Mouse (Mus musculus) brain, adult 2 months (tissue): ENCODE results near the gene Tmem259.
"Not testable (repeated sequence)": the region's sequence is repeated elsewhere in the genome, so short reads cannot be mapped to it uniquely, and the experiment has no call there.

ENCODE experiments used
- DNase-seq: peaks from one replicate; pipeline ENCODE4 v3.0.0; 2011; ENCODE audit warnings: low read depth, low spot score

Tmem259 gene

DNA sequence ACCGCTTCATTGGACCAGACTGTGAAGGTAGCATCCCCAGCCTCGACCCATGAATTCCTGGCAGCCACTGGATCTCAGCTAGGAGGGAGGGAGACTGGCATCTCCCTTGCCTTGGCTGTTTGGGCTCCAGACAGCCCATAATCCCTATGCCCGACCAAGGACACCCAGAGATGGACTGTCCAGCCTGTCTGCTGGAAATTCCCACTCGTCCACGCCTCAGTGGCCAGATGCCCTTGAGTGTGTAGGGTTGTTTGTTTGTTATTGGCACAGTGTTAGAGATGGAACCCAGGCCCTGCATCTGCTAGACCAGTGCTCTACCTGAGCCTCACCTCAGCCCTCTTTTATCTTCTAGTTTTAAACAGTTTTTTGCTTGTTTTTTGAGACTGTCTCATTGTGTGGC lies 18.8 kb downstream of the Tmem259 start:
- no peak for DNase-seq

DNA sequence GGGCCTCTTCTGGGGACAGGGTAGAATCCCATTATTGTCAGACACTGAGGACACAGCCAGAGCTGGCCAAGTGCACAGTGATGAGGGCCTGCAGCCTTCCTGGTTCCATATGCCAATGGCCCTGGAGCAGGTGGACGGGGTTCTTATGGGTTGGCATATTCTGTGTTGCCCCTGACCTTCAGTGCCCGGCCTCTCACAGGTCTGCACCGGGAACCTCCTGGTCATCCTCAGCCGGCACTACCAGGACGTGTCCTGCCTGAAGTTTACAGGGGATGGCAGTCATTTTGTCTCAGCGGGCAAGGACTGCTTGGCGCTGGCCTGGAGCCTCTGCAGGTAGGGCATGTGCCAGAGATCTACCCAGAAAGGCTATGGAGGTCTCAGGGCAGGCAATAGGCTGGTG lies 19.4 kb downstream of the Tmem259 start:
- no peak for DNase-seq

DNA sequence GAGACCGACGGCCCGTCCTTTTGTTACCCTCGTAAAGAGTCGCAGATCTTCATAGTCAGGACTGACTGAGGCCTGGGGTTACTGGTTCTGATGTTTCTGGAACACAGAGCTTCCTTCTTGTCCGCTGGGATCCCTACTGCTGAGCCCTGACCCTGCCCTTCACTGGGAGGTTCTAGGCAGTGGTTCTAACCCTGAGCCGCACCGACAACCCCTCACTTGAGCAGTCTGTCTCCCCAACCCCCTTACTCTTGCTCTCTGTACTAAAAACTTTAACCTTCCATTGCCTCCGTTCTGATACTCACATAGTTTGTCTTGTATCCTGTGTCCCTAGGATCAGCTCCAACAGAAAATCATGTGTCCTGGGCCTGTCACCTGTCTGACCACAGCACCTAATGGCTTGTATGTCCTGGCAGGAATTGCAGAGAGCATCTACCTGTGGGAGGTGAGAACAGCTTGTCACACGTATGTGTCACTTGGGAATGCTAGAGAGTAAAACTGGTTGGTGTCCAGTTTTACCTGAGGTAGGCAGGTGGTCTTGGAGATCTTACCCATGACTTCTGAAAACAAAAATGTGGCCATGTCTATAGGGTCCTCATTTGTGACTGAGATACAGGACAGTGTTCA lies 23.3 kb downstream of the Tmem259 start:
- no peak for DNase-seq

DNA sequence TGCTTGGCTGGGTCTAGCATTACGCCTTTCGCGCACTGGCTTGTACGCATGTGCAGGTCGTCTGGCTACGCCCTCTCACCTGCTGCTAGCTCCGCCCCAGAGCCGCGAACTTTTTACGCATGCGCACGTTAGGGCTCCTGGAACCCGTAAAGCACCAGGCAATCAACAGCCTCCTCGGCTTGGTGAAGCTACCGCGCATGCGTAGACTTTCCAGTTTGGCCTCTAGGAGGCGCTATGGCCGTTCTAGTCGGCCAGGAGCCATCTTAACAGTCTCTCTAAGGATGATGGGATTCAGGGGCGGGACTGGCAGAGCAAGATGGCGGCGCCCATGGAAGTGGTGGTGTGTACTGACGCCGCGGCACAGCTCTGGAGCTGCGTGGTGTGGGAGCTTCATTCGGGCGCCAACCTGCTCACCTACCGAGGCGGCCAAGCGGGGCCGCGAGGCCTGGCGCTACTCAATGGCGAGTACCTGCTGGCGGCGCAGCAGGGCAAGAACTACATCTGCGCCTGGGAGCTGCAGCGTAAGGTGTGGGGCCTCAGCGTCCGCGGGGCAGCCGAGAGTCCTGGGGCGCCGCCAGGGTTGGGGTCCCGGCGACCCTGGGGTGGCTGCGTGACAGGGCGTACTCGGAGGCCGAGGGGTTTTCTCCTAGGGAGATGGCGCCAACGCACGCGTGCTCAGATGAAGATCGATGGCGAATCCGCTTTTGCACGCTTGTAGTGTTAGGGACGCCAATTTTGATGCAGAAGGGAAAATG lies 24.1 kb downstream of the Tmem259 start, which contains the start of gene Wdr18:
TSS of gene Wdr18 (plus strand) at position 306 of the 755 bp plus-strand sequence.
- DNase-seq: peak; percentile 100

DNA sequence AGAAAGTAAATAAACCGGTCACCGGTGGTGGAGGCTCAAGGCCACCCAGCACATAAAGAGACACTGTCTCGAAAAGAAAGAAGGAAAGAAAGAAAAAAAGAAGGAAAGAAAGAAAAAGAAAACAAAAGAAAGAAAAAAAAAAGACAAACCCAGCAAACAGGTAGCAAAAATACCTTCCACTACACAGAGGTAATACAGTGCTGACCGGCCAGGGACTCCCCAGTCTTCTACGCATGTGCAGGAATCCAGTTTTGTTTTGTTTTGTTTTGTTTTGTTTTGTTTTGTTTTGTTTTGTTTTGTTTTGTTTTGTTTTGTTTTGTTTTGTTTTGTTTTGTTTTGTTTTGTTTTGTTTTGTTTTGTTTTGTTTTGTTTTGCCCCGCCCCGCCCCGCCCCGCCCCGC lies 24.7 kb downstream of the Tmem259 start:
- DNase-seq: not testable (repeated sequence)

DNA sequence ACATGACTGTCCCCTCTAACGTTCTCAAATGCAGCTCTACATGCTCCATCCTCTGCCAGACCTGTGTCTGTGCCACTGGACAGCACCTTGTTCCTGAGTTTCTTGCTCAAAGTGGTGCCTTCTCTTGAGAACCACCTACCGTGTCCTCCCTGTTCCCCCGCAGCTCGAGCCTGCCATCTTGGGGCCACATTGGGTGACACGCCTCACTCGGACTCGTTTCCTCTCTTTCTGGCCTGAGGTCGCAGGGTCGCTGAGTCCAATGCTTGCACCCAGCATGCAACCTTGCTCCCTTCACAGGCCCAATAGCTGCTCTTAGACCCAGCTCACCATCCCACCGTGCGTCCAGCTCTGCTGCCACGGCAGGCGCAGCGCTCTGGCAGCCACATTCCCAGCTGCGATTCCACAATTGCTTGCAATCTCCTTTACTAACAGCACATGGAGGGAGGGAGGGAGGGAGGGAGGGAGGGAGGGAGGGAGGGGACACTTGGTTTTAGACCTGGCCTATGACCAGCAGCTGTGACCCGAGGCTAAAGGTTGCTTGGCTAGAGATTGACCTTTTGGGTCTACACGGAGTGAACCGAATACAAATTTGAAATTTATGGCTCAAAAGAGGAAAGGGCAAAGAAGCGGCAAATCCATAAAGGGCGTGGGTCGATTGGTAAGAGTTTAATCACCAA lies 25.9 kb downstream of the Tmem259 start:
- DNase-seq: peak; percentile 77

DNA sequence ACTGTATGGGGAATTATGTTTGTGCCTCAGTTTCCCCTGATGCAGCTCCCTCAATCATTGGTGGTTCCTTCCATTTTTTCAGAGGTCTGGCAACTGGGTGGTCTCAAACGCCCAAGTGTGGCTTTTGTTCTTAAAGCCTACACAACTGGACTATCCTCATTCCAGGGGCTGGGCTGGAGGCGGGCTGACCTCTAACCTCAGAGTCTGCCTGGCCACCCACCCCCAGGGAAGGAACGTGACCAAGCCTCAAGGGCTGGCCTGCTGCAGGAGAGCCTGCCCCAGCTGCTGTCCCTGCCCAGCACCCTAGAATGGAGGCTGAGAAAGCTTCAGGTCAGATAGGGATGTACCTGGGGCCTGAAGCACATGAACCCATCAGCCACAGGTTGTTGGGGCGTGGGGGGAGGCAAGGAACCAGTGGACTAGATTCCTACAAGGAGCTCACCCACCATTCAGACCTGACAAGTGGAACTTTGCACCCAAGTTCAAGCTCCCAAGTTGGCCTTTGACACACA lies 27.4 kb downstream of the Tmem259 start:
- DNase-seq: no peak

DNA sequence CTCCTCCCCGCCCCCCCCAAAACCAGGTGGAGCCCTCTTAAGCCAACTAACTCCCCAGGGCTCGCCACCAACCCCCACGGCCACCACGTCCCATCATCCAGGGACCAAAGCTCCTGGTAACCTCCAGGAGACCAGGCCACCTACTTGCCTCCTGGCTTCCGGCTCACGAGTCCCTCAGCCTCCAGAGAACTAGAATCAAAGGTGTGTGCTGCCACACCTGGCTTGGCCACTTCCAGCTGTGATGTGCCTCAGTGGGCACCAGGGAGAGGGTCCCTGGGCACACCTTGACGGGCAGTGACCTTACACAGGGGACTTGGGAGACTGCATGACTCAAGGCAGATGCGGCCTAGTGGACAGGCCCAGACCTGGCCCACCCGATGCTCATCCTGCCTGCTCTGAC lies 28.4 kb downstream of the Tmem259 start:
- DNase-seq: no peak

DNA sequence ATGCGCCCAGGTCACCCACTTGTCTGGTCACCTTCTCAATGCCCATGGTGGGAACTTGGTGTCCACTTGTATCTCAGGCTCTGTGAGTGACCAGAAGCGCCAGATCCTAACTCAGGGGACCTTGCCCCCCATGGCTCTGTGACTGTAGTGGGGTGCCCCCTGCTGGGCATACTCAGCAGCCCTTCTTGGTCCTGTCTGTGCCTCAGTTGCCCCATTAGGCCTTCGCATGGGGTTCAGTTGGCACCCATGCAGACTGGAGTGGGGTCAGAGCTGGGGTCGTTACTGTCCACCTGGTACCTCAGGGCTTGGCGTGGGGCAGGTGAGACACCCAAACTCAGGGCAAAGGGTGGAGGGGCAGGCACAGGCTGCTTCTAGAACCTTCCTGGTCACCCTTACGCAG lies 30.2 kb downstream of the Tmem259 start:
- peak; percentile 34 for DNase-seq

DNA sequence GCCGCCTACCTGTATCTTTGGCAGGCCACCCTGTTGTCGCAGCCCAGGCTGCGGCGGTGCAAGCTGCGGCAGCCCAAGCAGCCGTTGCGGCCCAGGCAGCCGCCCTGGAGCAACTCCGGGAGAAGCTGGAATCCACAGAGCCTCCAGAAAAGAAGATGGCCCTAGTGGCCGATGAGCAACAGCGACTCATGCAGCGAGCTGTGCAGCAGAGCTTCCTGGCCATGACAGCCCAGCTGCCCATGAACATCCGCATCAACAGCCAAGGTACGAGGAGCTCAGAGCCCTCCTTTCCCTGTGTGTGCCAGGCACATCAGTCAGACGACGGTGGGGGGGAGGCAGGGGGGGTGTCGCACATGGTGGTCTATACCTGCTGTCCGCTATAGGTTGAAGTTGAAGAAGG lies 33.5 kb downstream of the Tmem259 start:
- DNase-seq: no peak

DNA sequence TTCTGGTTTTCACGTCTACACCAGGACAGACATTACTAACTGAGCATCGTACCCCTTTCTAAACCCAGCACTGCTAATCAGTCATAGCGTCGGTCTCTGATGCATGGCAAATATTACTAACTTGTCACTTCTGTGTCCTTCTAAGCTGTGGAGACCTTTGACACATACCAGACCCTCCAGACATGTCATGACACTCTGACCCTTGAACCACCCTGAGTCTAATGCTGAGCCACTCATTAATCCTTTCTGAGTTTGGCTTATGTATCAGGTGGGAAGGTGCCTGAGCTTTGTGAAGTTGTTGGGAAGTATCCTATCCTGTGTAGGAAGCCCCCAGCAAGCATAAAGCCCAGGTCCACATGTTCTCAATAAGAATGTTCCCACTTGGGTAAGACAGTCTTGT lies 34.3 kb downstream of the Tmem259 start:
- no peak for DNase-seq

DNA sequence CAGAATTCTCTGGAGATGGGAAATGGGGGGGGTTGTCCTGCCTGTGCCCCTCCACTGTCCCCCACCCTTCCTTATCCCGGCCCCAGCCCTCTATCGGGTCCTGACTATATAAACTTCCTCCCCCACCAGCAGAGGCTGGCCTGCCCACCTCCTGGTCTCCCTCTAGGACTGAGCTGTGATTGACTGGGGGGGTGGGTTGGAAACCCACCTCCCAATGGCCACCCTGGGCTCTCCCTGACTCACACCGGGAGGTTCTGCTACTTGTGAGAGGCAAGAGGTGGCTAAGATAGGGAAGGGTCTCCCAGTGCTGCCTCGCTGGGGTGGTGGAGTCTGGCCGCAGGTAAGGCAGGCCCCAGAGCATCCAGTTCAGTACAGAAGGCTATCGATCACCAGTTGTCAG lies 36.6 kb downstream of the Tmem259 start:
- DNase-seq: no peak

DNA sequence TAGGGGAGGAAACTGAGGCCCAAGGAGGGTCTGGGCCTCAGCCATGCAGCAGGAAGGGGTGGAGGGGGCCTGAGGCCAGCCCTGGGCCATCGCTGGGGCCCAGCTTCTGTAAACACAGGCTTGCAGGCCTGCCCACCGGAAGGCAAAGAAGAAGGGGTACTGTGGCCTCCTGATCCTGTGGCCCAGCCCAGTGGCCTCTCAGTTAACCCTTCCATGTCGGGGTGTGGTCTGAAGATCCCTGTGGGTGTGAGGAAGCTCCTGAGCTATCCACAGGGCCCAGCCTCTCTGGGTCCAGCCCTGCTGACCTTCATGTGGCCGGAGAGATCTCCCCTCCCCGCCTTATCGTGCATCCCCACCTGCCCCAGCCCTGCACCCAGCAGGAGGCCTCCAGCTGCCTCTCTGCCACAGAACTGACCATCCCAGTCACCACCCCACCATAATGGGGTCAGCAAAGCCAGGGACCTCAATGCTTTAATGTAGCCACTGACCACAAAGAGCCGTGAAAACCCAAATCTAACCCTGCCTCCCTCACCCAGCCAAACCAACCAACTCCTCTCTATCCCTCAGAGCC lies 37.3 kb downstream of the Tmem259 start:
- no peak for DNase-seq

DNA sequence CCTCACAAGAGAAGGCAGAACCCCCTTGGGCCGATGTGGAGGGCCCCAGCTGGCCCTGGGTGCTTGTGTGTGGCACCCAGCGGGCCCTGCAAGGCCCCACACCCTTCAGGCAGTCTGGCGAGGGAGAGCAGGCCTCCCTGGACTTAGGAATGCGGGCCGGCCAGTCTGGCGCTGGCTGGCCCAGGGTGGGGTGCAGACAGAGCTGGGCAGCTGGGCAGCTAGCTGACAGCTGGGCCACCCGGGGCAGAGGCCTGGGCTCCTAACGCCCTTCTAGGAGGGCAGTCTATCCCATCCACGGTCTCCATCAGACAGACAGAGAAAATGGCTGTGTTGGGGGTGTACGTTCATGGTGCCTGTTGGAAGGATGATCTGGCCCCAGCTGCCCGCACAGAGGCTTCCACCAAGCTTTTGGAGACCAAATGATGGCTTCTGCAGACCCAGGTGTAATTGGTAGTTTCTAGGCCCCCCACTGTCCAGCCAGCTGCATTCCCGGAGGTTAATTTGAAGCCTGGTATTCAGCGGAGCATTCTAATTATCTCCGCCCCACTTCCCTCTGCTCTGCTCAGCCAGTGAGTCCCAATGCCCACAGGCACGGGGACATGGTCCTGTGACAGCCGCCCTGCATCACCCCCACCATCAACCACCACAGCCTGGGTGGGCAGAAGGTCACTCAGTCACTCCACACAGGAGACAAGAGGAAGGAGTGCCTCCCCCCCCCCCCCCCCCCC lies 38.5 kb downstream of the Tmem259 start:
- peak; percentile 37 for DNase-seq

DNA sequence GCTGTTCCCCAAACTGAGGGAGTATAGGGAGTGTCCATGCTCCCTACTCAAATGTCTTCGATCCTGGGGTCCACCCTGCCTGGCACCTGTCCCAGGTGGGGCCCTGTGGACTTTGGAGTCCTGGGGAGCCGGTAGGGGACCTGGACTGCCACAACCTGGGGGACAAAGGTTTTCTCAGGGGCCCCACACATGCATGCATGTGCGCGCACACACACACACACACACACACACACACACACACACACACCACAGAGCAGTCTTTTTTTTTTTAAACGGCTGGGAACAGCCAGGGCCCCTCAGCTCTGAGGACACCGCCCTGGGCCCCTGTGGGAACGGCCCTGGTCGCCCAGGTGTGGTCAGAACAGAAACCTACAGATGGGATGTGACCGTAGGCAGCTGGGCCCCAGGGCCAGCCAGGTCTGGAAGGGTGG lies 40.6 kb downstream of the Tmem259 start:
- no peak for DNase-seq

DNA sequence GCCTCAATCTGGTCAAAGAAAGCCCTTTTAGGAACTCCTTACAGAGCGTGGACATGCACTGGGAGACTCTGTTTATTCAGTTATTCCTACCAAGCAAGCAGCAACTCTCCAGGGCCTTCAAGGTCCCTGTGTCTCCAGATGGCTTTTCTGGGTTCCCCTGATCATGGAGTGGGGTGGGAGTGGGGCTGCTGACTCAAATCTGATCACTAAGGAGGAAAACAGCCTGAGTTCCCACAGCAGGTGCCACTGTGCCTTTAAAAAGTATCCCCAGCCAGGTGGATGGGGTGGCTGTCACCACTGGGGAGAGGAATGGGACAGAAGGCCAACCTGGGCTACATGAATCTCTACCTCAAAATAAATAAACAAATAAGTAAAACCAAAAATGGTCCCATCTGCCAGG lies 41.1 kb downstream of the Tmem259 start:
- DNase-seq: no peak

DNA sequence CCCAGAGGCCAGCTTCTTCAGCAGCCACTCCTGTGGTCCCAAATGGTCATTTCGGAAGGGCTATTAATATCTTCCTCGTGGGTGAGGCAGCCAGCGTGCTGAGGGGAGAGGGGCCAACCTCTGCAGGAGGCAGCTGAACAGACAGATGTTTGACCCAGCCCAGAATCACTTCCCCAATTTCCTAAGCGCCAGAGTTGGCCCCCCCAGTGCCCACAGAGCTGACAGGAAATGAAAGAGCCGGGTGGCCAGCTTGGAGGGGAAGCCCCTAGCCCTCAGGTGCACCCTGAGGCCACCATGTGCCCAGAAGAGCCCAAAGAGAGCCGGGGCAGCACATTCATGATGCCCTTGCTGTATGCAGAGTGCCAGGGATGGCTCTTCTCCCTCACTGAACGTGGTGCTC lies 43.4 kb downstream of the Tmem259 start:
- no peak for DNase-seq

DNA sequence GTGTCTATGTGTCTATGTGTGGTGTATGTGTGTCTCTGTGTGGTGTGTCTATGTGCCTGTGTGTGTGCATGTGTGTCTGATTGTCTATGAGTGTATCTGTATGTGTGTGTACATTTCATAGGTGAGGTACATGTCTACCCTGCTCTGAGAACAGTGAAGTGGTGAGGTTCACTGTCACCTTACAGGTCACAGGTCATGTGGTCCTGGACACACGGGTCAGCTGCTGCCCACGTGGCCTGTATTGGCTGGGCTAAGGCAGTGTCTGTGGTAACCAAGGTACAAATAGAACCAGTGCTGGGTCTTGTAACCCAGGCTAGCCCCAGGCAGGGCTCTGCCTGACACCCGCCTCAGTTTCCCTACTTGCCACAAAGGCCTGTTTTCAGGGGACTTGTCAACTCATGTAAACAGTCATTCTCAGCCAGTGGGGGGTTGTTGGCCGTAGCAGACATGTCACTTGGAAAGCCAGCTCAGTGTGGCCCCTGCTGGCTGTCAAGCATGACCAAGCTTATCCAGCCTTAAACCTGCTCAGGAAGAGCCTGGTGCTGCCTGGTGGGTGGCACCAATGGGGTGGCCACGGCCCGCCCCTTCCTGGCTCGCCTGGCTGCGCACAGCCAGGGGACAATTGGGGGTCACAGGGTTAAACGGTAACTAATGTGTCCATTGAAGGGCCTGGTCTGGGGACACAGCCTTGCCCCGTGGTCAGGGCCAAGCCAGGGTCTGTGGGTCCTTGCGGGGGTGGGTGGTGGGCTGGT lies 46.2 kb downstream of the Tmem259 start:
- DNase-seq: no peak

DNA sequence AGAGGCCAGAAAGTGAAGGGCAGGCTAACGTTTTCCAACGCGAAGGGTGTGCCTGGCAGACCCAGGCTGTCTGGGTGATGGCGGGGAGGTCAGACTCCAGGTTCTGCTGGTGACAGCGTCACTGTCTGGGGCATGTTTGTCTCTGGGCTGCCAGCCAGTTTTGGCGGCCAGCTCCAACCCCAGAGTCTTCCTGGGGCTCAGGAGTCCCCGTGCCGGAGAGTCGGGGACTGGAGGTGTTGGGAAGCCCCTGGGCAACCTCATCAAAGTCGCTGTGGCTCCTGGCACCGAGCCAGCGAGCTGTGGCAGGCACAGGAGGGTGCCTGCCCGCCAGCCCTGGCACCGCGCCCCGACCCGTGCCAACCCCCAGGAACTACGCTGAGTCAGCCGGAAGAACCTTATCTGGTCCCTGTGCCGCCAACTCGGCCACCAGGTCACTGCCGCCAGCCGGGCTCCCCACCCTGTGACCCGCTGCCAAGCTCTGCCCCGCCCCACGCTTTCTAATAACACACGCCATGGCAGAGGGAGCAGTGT lies 47.2 kb downstream of the Tmem259 start:
- DNase-seq: peak; percentile 66

DNA sequence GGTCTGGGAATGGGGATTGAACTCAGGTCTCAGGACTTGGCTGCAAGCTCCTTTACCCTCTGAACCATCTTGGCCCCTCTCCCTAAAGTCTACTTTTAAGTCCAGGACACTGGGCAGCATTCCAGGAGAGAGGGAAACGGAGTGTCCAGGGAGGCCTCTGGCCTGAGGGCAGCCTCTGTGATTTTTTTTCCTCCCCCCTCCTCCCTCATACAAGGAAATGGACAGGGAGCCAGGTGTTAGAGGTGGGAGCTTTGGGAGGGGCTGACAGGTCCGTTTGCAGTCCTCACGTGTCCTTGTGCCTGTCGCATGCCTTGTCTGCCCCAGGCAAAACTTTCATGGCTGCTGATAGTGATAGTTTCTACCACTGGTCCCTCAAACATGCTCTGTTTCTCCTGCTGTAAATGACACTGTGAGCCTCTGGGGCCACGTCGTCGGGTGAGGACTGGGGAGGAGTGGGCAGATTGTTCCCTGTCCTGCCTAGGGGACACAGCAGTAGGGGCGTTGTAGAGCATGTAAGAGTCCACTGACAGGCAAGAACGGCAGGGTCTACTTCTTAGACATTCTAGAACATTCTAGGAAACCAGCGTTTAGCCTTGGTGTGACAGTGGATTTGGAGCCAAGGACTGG lies 47.7 kb downstream of the Tmem259 start:
- DNase-seq: no peak
